ENCODE assay signal across 9 mouse cellular contexts in genomic region chr11:88054589-88054988, GRCm38 (mm10). TPM values are rescaled to one million over a fixed set of nuclear protein-coding genes. Genes with fewer than 3 reads are reported as not detected.
DNase-seq lines count a peak whose midpoint lies in the region; ATAC-seq and TF ChIP-seq lines count a peak whose summit lies in the region.
"Had no signal": no experiment of that assay in that cellular context is flagged by ENCODE, and none has a peak within 500 bp of the region (broad histone marks: within the 10 kb centered on the region; RNA-seq: fewer than 3 reads in every experiment).

No protein-coding gene starts in this region.

- peaks cover 53% of the 10 kb centered on the region for H3K36me3 ChIP-seq in hindbrain, embryonic 10.5 days
- peaks cover 22% of the 10 kb centered on the region for H3K36me3 ChIP-seq in hindbrain, embryonic 13.5 days
- no peaks in the 10 kb centered on the region; the same call in 1 of the 2 replicates for H3K36me3 ChIP-seq in midbrain, postnatal 0 days (ENCODE audit: insufficient read depth, low read length)

- H3K4me2 ChIP-seq in hindbrain, embryonic 13.5 days: no peak overlapping the region
- no peak overlapping the region for H3K4me2 ChIP-seq in midbrain, postnatal 0 days (ENCODE audit: low read depth, low read length, poor library complexity, severe bottlenecking)
- H3K4me2 ChIP-seq: limb, embryonic 12.5 days had no signal

- no peak overlapping the region for H3K4me3 ChIP-seq in hindbrain, embryonic 10.5 days
- H3K4me3 ChIP-seq in hindbrain, embryonic 13.5 days: no peak overlapping the region
- no peak overlapping the region for H3K4me3 ChIP-seq in midbrain, postnatal 0 days (ENCODE audit: low read depth, low read length)
- H3K4me3 ChIP-seq: limb, embryonic 12.5 days had no signal

- H3K9me3 ChIP-seq in hindbrain, embryonic 10.5 days: no peaks in the 10 kb centered on the region
- no peaks in the 10 kb centered on the region for H3K9me3 ChIP-seq in hindbrain, embryonic 13.5 days
- no peaks in the 10 kb centered on the region for H3K9me3 ChIP-seq in midbrain, postnatal 0 days (ENCODE audit: low read length)
- H3K9me3 ChIP-seq: limb, embryonic 12.5 days had no signal

- H3K27ac ChIP-seq in hindbrain, embryonic 10.5 days: no peak overlapping the region
- no peak overlapping the region for H3K27ac ChIP-seq in hindbrain, embryonic 13.5 days
- H3K27ac ChIP-seq in midbrain, postnatal 0 days (ENCODE audit: low read depth, low read length): no peak overlapping the region

- H3K9ac ChIP-seq in hindbrain, embryonic 13.5 days: no peak overlapping the region
- H3K9ac ChIP-seq in midbrain, postnatal 0 days (replicated peaks; ENCODE audit: low read length, poor library complexity, severe bottlenecking): no peak overlapping the region
- H3K9ac ChIP-seq: limb, embryonic 12.5 days had no signal

- ATAC-seq in hindbrain, embryonic 13.5 days (ENCODE audit: low FRiP score): no peak
- ATAC-seq in midbrain, postnatal 0 days (ENCODE audit: low FRiP score): no peak

- H3K4me1 ChIP-seq in hindbrain, embryonic 10.5 days (replicated peaks): peaks cover 21% of the 10 kb centered on the region
- peaks cover 18% of the 10 kb centered on the region for H3K4me1 ChIP-seq in hindbrain, embryonic 13.5 days (replicated peaks)
- 0 out of 2 replicates have a peak, but pooled peaks cover 1% of the 10 kb centered on the region for H3K4me1 ChIP-seq in midbrain, postnatal 0 days (ENCODE audit: insufficient read depth, low read length)

- H3K27me3 ChIP-seq in hindbrain, embryonic 10.5 days (ENCODE audit: insufficient read depth, poor library complexity, severe bottlenecking): no peaks in the 10 kb centered on the region
- no peaks in the 10 kb centered on the region for H3K27me3 ChIP-seq in hindbrain, embryonic 13.5 days
- no peaks in the 10 kb centered on the region for H3K27me3 ChIP-seq in midbrain, postnatal 0 days (ENCODE audit: insufficient read depth, low read length)
- H3K27me3 ChIP-seq: limb, embryonic 12.5 days had no signal

- peak; percentile 83 for TF ChIP-seq CTCF in midbrain, postnatal 0 days (IDR thresholded peaks at IDR 0.05)

- 79% methylated on average over 1 of the region's 1 CpGs for WGBS in hindbrain, embryonic 10.5 days
- 94% methylated on average over 1 of the region's 1 CpGs for WGBS in hindbrain, embryonic 13.5 days
- 85% methylated on average over 1 of the region's 1 CpGs for WGBS in midbrain, postnatal 0 days

- peak; percentile 43 for DNase-seq in hindbrain, embryonic 10.5 days (ENCODE audit: low spot score)
- DNase-seq in A20 (ENCODE audit: low read depth, low spot score): peak; percentile 70
- peak; percentile 46 for DNase-seq in ES-CJ7 (ENCODE audit: low read depth, low spot score)
- DNase-seq in embryo, embryonic 11 days: peak; percentile 65
- DNase-seq in layer of hippocampus, postnatal 25 days (ENCODE audit: extremely low spot score in 1 of 2, low spot score in 1 of 2): peak; percentile 15 to 60
- DNase-seq in midbrain, postnatal 0 days (ENCODE audit: low spot score): peak; percentile 69
- DNase-seq in ovary, adult 18-20 months (ENCODE audit: low spot score): no peak

RNA-seq across cellular contexts. Expression of gene Srsf1, which starts 7.4 kb away (rescaled TPM):
- polyA plus RNA-seq in hindbrain, embryonic 10.5 days (2016; fragmentation: Nextera tagmentation; extraction: Ambion mirVana): 337 and 377 TPM in 2 replicates
- 282 and 298 TPM in 2 replicates for polyA plus RNA-seq in hindbrain, embryonic 13.5 days (2015; fragmentation: Nextera tagmentation; extraction: Ambion mirVana)
- total RNA-seq in layer of hippocampus, postnatal 25 days (2021): 100 to 1,000 TPM; 191 to 221 TPM
- 280 and 374 TPM in 2 replicates for total RNA-seq in midbrain, postnatal 0 days (2014; rRNA removed)
- polyA plus RNA-seq in midbrain, postnatal 0 days (2015; fragmentation: Nextera tagmentation; extraction: Ambion mirVana): 111 and 125 TPM in 2 replicates

RNA-seq across cellular contexts. Expression of gene Vezf1, which starts 13.5 kb away (rescaled TPM):
- polyA plus RNA-seq in hindbrain, embryonic 10.5 days (2016; fragmentation: Nextera tagmentation; extraction: Ambion mirVana): 64.7 and 64.8 TPM in 2 replicates
- 53.9 TPM in 2 replicates for polyA plus RNA-seq in hindbrain, embryonic 13.5 days (2015; fragmentation: Nextera tagmentation; extraction: Ambion mirVana)
- 10 to 100 TPM; 22.1 TPM for total RNA-seq in layer of hippocampus, postnatal 25 days (2021)
- total RNA-seq in midbrain, postnatal 0 days (2014; rRNA removed): 31.4 and 40.6 TPM in 2 replicates
- 29.7 and 30.9 TPM in 2 replicates for polyA plus RNA-seq in midbrain, postnatal 0 days (2015; fragmentation: Nextera tagmentation; extraction: Ambion mirVana)

RNA-seq across cellular contexts. Expression of gene Cuedc1, which starts 43.3 kb away (rescaled TPM):
- 20.5 and 27.1 TPM in 2 replicates for polyA plus RNA-seq in hindbrain, embryonic 10.5 days (2016; fragmentation: Nextera tagmentation; extraction: Ambion mirVana)
- polyA plus RNA-seq in hindbrain, embryonic 13.5 days (2015; fragmentation: Nextera tagmentation; extraction: Ambion mirVana): 46.4 and 49.5 TPM in 2 replicates
- 10 to 100 TPM; 26.0 to 33.3 TPM for total RNA-seq in layer of hippocampus, postnatal 25 days (2021)
- 38.8 and 40.2 TPM in 2 replicates for total RNA-seq in midbrain, postnatal 0 days (2014; rRNA removed)
- 32.7 and 37.5 TPM in 2 replicates for polyA plus RNA-seq in midbrain, postnatal 0 days (2015; fragmentation: Nextera tagmentation; extraction: Ambion mirVana)
